Mouse (Mus musculus): ENCODE measurements around the gene Fam189b. TPM values are rescaled to one million over a fixed set of nuclear protein-coding genes. Genes with fewer than 3 reads are reported as not detected.

Gene Fam189b
- polyA plus RNA-seq, 1 experiment from 2014 or later: 32.9 TPM

DNA sequence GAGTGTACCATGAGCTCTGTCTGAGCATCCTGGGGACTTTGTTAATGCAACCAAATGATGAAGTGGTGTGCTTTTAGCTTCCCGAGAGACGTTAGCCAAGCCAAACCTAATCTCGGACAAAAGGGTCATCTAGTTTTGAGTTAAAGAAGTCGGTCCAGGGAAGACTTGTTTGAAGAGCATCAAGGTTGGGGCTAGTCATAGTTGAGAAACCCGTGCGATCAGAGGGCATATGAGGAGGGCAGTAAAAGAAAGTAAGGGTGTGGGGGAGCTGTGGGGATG is 4.9 kb upstream of the Fam189b start:
- ATAC-seq (ENCODE audit: low FRiP score) (no peak), DNase-seq (ENCODE audit: low spot score) (no peak)
- H3K9ac ChIP-seq: peak overlapping the region; percentile 77
- 10% methylated on average over 6 of the region's 6 CpGs for WGBS
- no peaks in the 10 kb centered on the region for H3K27me3 ChIP-seq (ENCODE audit: control insufficient read depth, insufficient read depth, low read length)
- peak overlapping the region; percentile 96 for H3K4me2 ChIP-seq (replicated peaks)
- peaks cover 8% of the 10 kb centered on the region for H3K4me1 ChIP-seq (replicated peaks; ENCODE audit: control insufficient read depth, insufficient read depth, low read length)
- H3K36me3 ChIP-seq (replicated peaks; ENCODE audit: control insufficient read depth, insufficient read depth): peaks cover 71% of the 10 kb centered on the region
- no peaks in the 10 kb centered on the region for H3K9me3 ChIP-seq (ENCODE audit: control insufficient read depth, low read length)
- H3K27ac ChIP-seq: peak overlapping the region; percentile 61
- H3K4me3 ChIP-seq (replicated peaks; ENCODE audit: low read length): peak overlapping the region; percentile 61

- Histone ChIP-seq H3K9me3 (ENCODE audit: control insufficient read depth, low read length) (no peaks in the 10 kb centered on the region), H3K36me3 (replicated peaks; ENCODE audit: control insufficient read depth, insufficient read depth) (peaks cover 61% of the 10 kb centered on the region), H3K4me1 (replicated peaks; ENCODE audit: control insufficient read depth, insufficient read depth, low read length) (peaks cover 12% of the 10 kb centered on the region), H3K27me3 (ENCODE audit: control insufficient read depth, insufficient read depth, low read length) (no peaks in the 10 kb centered on the region), H3K9ac (peak overlapping the region; percentile 77; the same call in 1 of the 2 replicates), H3K4me3 (replicated peaks; ENCODE audit: low read length) (no peak overlapping the region), H3K27ac (no peak overlapping the region), H3K4me2 (replicated peaks) (no peak overlapping the region)
- ATAC-seq (ENCODE audit: low FRiP score): no peak
- no peak for DNase-seq (ENCODE audit: low spot score)
- 94% methylated on average over 11 of the region's 11 CpGs for WGBS
Measured at GRCm38 (mm10) chr3:89179056-89179455, 3.9 kb upstream of the Fam189b start.

GRCm38 (mm10) chr3:89181749-89182500 is 1.0 kb upstream of the Fam189b start:
- H3K4me2 ChIP-seq (replicated peaks): no peak overlapping the region
- H3K4me3 ChIP-seq (replicated peaks; ENCODE audit: low read length): no peak overlapping the region
- no peak overlapping the region for H3K9ac ChIP-seq
- peaks cover 22% of the 10 kb centered on the region for H3K4me1 ChIP-seq (replicated peaks; ENCODE audit: control insufficient read depth, insufficient read depth, low read length)
- H3K27me3 ChIP-seq (ENCODE audit: control insufficient read depth, insufficient read depth, low read length): no peaks in the 10 kb centered on the region
- 92% methylated on average over 26 of the region's 27 CpGs for WGBS
- DNase-seq (ENCODE audit: low spot score) (no peak), ATAC-seq (ENCODE audit: low FRiP score) (no peak)
- no peaks in the 10 kb centered on the region for H3K9me3 ChIP-seq (ENCODE audit: control insufficient read depth, low read length)
- peaks cover 35% of the 10 kb centered on the region for H3K36me3 ChIP-seq (replicated peaks; ENCODE audit: control insufficient read depth, insufficient read depth)
- H3K27ac ChIP-seq: no peak overlapping the region

DNA sequence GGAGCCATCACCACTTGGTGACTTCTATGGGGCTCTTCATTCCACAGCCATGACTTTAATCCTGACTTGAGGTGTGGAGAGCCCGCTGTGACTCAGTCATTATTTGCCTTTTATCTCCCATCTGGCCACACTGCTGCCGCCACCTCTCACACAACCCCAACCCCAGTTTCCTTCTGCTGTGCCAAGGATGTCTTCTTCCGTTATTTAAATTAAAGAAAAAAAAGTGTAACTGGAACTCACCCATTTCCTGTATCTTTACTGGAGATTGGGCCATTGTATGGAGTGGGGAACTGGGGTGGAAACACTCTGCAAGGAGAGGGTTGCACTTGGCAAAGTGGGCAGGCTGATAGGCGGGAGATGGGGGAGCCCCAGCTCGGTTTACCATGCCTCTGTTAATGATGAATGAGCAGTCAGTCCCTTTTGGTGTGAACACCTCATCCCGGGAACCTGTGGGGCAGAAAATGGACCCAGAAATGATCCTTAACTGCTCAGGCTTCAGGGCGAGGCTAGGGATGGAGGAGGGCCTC is 349 bp upstream of the Fam189b start:
- H3K9ac ChIP-seq: peak overlapping the region; percentile 84; the same call in 1 of the 2 replicates
- H3K36me3 ChIP-seq (replicated peaks; ENCODE audit: control insufficient read depth, insufficient read depth): peaks cover 42% of the 10 kb centered on the region

DNA sequence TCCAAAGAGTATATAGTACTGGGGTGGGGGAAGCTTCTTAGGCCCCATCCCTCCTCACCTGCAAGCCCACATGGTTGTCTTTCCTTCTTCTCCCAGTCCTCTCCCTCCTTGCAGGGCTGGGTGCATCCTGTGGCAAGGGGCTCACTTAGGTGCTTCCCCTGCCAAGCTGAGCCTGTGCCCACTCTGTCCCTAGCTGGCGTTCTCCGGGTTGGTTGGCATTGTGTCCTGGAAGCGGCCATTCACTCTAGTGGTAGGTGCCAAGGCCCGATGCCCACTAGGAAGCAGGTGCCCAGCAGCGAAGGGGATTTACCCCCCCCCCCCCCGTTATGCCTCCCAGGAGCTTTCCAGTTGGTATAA is 994 bp downstream of the Fam189b start:
- Histone ChIP-seq H3K27me3 (ENCODE audit: control insufficient read depth, insufficient read depth, low read length) (no peaks in the 10 kb centered on the region), H3K9me3 (ENCODE audit: control insufficient read depth, low read length) (no peaks in the 10 kb centered on the region), H3K9ac (peak overlapping the region; percentile 84), H3K36me3 (replicated peaks; ENCODE audit: control insufficient read depth, insufficient read depth) (peaks cover 53% of the 10 kb centered on the region), H3K27ac (peak overlapping the region; percentile 91), H3K4me1 (replicated peaks; ENCODE audit: control insufficient read depth, insufficient read depth, low read length) (peaks cover 14% of the 10 kb centered on the region), H3K4me2 (replicated peaks) (peak overlapping the region; percentile 84), H3K4me3 (replicated peaks; ENCODE audit: low read length) (peak overlapping the region; percentile 52)
- DNase-seq (ENCODE audit: low spot score): no peak
- 77% methylated on average over 6 of the region's 6 CpGs for WGBS
- ATAC-seq (ENCODE audit: low FRiP score): peak; percentile 2; the same call in 1 of the 2 replicates

More for the DNA sequence above, 349 bp upstream of the Fam189b start:
- Histone ChIP-seq H3K27ac (peak overlapping the region; percentile 91), H3K4me2 (replicated peaks) (peak overlapping the region; percentile 84), H3K4me1 (replicated peaks; ENCODE audit: control insufficient read depth, insufficient read depth, low read length) (peaks cover 22% of the 10 kb centered on the region), H3K4me3 (replicated peaks; ENCODE audit: low read length) (peak overlapping the region; percentile 52), H3K9me3 (ENCODE audit: control insufficient read depth, low read length) (no peaks in the 10 kb centered on the region), H3K27me3 (ENCODE audit: control insufficient read depth, insufficient read depth, low read length) (no peaks in the 10 kb centered on the region)
- DNase-seq (ENCODE audit: low spot score) (no peak), ATAC-seq (ENCODE audit: low FRiP score) (peak; percentile 31; the same call in 1 of the 2 replicates)
- 52% methylated on average over 7 of the region's 7 CpGs for WGBS

- DNase-seq (ENCODE audit: low spot score): no peak
Measured at GRCm38 (mm10) chr3:89187197-89187596, 4.3 kb downstream of the Fam189b start.

DNA sequence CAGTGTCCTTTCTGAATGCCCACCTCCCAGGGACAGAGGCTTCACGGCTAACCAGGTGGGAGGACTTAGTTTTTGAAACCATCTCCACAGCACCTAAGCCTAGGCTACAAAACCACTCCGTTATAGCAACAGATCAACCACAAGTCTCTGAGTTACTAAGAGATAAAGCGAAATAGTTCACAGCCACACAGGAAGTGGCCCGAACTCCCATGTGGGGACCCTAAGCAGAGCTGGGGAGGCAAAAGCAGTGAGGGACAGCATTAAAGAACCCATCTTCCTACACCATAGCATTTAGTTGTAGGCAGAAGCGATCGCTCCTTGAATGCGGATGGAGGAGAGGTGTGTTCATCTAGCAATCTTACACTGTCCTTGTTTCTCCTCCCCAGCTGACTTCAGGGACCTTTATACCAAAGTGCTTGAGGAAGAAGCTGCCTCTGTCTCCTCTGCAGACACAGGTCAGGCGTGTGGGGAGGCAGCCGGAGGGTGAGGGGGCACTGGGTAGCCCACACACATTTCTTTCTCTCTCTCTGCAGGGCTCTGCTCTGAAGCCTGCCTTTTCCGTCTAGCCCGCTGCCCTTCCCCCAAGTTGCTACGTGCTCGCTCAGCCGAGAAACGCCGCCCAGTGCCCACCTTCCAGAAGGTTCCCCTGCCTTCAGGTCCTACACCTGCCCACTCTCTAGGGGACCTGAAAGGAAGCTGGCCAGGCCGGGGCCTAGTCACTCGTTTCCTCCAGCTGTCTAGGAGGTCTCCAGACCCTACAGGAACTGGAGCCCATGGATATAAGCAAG is 4.9 kb downstream of the Fam189b start:
- H3K4me3 ChIP-seq (replicated peaks; ENCODE audit: low read length): no peak overlapping the region
- 0 out of 2 replicates have a peak overlapping the region, but pooled peaks have one; percentile 3 for H3K9ac ChIP-seq
- no peak for DNase-seq (ENCODE audit: low spot score)
- ATAC-seq (ENCODE audit: low FRiP score): no peak
- 62% methylated on average over 18 of the region's 18 CpGs for WGBS
- no peak overlapping the region for H3K27ac ChIP-seq
- peaks cover 21% of the 10 kb centered on the region for H3K36me3 ChIP-seq (replicated peaks; ENCODE audit: control insufficient read depth, insufficient read depth)
- H3K27me3 ChIP-seq (ENCODE audit: control insufficient read depth, insufficient read depth, low read length): no peaks in the 10 kb centered on the region
- H3K9me3 ChIP-seq (ENCODE audit: control insufficient read depth, low read length): no peaks in the 10 kb centered on the region
- peaks cover 14% of the 10 kb centered on the region for H3K4me1 ChIP-seq (replicated peaks; ENCODE audit: control insufficient read depth, insufficient read depth, low read length)
- no peak overlapping the region for H3K4me2 ChIP-seq (replicated peaks)

More at GRCm38 (mm10) chr3:89187197-89187596, 4.3 kb downstream of the Fam189b start:
- Histone ChIP-seq H3K4me1 (replicated peaks; ENCODE audit: control insufficient read depth, insufficient read depth, low read length) (peaks cover 14% of the 10 kb centered on the region), H3K4me2 (replicated peaks) (no peak overlapping the region), H3K27me3 (ENCODE audit: control insufficient read depth, insufficient read depth, low read length) (no peaks in the 10 kb centered on the region), H3K4me3 (replicated peaks; ENCODE audit: low read length) (no peak overlapping the region), H3K9ac (no peak overlapping the region; the same call in 1 of the 2 replicates), H3K36me3 (replicated peaks; ENCODE audit: control insufficient read depth, insufficient read depth) (peaks cover 24% of the 10 kb centered on the region), H3K27ac (no peak overlapping the region), H3K9me3 (ENCODE audit: control insufficient read depth, low read length) (no peaks in the 10 kb centered on the region)
- 35% methylated on average over 21 of the region's 23 CpGs for WGBS
- no peak for ATAC-seq (ENCODE audit: low FRiP score)

DNA sequence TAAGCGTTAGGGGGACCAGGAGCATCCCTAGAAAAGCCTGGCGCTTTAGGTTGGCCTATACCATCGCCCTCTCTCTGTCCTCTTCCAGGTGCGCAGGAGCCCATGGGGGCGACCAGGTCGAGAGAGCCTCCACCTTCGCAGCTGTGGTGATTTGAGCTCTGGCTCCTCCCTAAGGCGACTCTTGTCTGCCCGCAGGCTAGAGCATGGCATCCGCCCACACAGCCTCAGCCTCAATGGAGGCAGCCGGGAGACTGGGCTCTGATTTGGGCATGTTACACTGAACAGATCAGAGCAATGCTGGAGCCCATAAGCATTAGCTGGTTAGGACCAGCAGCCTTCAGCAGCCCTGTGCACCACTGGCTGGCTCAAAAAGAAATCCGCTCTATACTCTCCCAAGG is 5.5 kb downstream of the Fam189b start:
- H3K9me3 ChIP-seq (ENCODE audit: control insufficient read depth, low read length): no peaks in the 10 kb centered on the region
- ATAC-seq (ENCODE audit: low FRiP score) (no peak), DNase-seq (ENCODE audit: low spot score) (no peak)
- H3K27ac ChIP-seq: no peak overlapping the region
- 0 out of 2 replicates have a peak overlapping the region, but pooled peaks have one; percentile 3 for H3K9ac ChIP-seq
- H3K4me2 ChIP-seq (replicated peaks): no peak overlapping the region
- 68% methylated on average over 12 of the region's 12 CpGs for WGBS
- H3K4me1 ChIP-seq (replicated peaks; ENCODE audit: control insufficient read depth, insufficient read depth, low read length): peaks cover 14% of the 10 kb centered on the region
- no peaks in the 10 kb centered on the region for H3K27me3 ChIP-seq (ENCODE audit: control insufficient read depth, insufficient read depth, low read length)
- H3K4me3 ChIP-seq (replicated peaks; ENCODE audit: low read length): no peak overlapping the region
- H3K36me3 ChIP-seq (replicated peaks; ENCODE audit: control insufficient read depth, insufficient read depth): peaks cover 21% of the 10 kb centered on the region

DNA sequence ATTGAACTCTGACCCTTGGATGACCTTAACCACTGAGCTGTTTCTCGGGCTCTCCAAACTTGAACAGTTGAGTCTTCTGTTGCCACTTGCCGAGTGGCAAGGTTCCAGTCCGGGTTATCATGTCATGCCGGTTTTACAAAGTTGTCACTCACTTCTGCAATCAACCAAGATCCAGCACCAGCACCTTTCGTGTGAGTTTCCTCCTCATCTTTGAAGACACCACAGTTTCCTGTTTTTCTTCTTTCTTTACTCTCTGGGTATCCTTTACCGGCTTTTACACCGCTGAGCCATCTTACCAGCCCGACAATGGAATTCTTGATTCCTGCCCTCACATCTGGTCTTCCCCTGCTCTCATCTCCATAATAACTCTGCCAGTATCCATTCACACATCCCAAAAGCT is 7.5 kb downstream of the Fam189b start:
- no peak for ATAC-seq (ENCODE audit: low FRiP score)
- DNase-seq (ENCODE audit: low spot score): no peak
- H3K9me3 ChIP-seq (ENCODE audit: control insufficient read depth, low read length): no peaks in the 10 kb centered on the region
- no peak overlapping the region for H3K9ac ChIP-seq
- no peak overlapping the region for H3K4me3 ChIP-seq (replicated peaks; ENCODE audit: low read length)
- H3K4me1 ChIP-seq (replicated peaks; ENCODE audit: control insufficient read depth, insufficient read depth, low read length): peaks cover under 1% of the 10 kb centered on the region; the same call in 1 of the 2 replicates
- 87% methylated on average over 8 of the region's 8 CpGs for WGBS
- peaks cover 21% of the 10 kb centered on the region for H3K36me3 ChIP-seq (replicated peaks; ENCODE audit: control insufficient read depth, insufficient read depth)
- H3K27me3 ChIP-seq (ENCODE audit: control insufficient read depth, insufficient read depth, low read length): no peaks in the 10 kb centered on the region
- H3K27ac ChIP-seq: no peak overlapping the region
- H3K4me2 ChIP-seq (replicated peaks): no peak overlapping the region
